Mouse (Mus musculus) kidney, postnatal 0 days (tissue): ENCODE measurements at regions not wholly inside any gene's neighbourhood (a gene's known extent, or its start where the extent isn't known, plus 50 kb on each side); places are given as distances from the start of the nearest gene placed in this dataset.
A peak's percentile ranks its signal among the peaks of the same experiment; 100 is the strongest.

ENCODE experiments used
- ATAC-seq: fragments of 200-750 bp; cut with Nextera tagmentation; replicated peaks from 2 replicates; pipeline ENCODE4 v1.8.0; 2017; ENCODE audit warnings: low read depth, moderate number of reproducible peaks, moderate TSS enrichment, moderate library complexity; ENCODE audit not compliant: low FRiP score
- DNase-seq: peaks from one replicate; pipeline ENCODE4 v3.0.0-alpha.2; 2016; ENCODE audit warnings: low spot score
- H3K27ac ChIP-seq: fragments of 300-500 bp; sonication (generic); 2 replicates; pipeline ENCODE4 v1.5.1; 2014; ENCODE audit warnings: mild to moderate bottlenecking
- H3K27me3 ChIP-seq: fragments of 300-500 bp; sonication (generic); 2 replicates; pipeline ENCODE4 v1.6.1; 2014; ENCODE audit warnings: low read length, mixed read lengths; ENCODE audit not compliant: insufficient read depth
- H3K36me3 ChIP-seq: fragments of 300-500 bp; sonication (generic); 2 replicates; pipeline ENCODE4 v1.6.1; 2014; ENCODE audit warnings: low read length, mixed read lengths; ENCODE audit not compliant: insufficient read depth
- H3K4me1 ChIP-seq: fragments of 300-500 bp; sonication (generic); replicated peaks from 2 replicates; pipeline ENCODE4 v1.6.1; 2014; ENCODE audit warnings: antibody characterized with exemption, low read length, mixed read lengths; ENCODE audit not compliant: insufficient read depth
- H3K4me2 ChIP-seq: fragments of 300-500 bp; sonication (generic); 2 replicates; pipeline ENCODE4 v1.6.1; 2014; ENCODE audit warnings: mild to moderate bottlenecking, low read length, moderate library complexity, mixed read lengths
- H3K4me3 ChIP-seq: fragments of 300-500 bp; sonication (generic); replicated peaks from 2 replicates; pipeline ENCODE4 v1.5.1; 2014; ENCODE audit warnings: low read depth, low read length
- H3K9ac ChIP-seq: fragments of 300-500 bp; sonication (generic); 2 replicates; pipeline ENCODE4 v1.6.1; 2014; ENCODE audit warnings: low read depth, low read length
- H3K9me3 ChIP-seq: fragments of 300-500 bp; sonication (generic); replicated peaks from 2 replicates; pipeline ENCODE4 v1.6.1; 2016; ENCODE audit warnings: low read length, inconsistent platforms, mixed read lengths
- CTCF ChIP-seq: IDR thresholded peaks from 2 replicates; pipeline ENCODE4 v1.5.1; 2016; ENCODE audit warnings: antibody characterized with exemption, low read depth, mild to moderate bottlenecking, moderate library complexity
- WGBS: fragments of 180-500 bp; shearing (Covaris S2); extraction: QIAGEN DNeasy Blood & Tissue Kit; methylation state at CpG from one replicate; pipeline ENCODE4 v1.1.7; 2014; 5-methylcytosine and 5-hydroxymethylcytosine counted together

DNA sequence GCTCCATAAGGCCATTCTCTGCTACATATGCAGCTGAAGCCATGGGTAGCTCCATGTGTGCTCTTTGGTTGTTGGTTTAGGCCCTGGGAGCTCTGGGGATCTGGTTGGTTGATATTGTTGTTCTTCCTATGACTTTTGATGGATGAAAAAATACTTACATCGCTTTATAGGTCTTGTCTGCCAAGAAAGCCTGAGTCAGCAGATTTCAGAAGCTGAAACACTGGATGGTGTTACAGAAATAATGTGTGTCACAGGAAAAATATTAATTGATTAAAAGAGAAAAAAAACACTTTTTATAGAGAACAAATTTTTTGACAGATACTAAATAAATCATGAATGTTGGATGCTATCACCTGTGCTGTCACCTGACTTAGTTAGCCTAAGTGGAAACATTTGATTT, 52.4 kb upstream of the Plxna2 start:
- Histone ChIP-seq H3K4me1 (no peaks in the 10 kb centered on the region), H3K4me3 (no peak overlapping the region), H3K27me3 (no peaks in the 10 kb centered on the region), H3K27ac (no peak overlapping the region), H3K4me2 (no peak overlapping the region), H3K9ac (no peak overlapping the region), H3K9me3 (no peaks in the 10 kb centered on the region), H3K36me3 (no peaks in the 10 kb centered on the region)
- no peak for ATAC-seq
- TF ChIP-seq CTCF: no peak
- no peak for DNase-seq
- 85% methylated on average over 1 of the region's 1 CpGs for WGBS

DNA sequence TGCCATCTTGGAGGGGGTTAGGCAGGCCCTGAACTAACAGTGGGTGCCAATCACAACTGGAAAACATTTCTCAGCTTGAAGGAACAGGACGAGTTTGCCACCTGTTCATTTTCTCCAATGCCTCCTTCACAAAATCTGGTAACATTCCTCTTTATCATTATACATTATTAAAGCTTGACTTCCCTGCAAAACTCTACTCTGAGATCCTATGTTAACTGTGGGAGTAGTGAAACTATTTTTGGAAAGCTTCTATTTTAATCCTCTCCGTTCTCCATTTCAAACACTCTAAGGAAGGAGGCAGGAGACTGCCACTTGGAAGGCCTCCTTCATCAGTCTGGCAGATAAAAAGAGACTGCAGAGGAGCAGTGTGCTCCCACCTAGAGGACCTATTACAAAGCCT, 54.1 kb upstream of the Plxna2 start:
- no peak overlapping the region for H3K9ac ChIP-seq
- WGBS: 54% methylated on average over 2 of the region's 2 CpGs

DNA sequence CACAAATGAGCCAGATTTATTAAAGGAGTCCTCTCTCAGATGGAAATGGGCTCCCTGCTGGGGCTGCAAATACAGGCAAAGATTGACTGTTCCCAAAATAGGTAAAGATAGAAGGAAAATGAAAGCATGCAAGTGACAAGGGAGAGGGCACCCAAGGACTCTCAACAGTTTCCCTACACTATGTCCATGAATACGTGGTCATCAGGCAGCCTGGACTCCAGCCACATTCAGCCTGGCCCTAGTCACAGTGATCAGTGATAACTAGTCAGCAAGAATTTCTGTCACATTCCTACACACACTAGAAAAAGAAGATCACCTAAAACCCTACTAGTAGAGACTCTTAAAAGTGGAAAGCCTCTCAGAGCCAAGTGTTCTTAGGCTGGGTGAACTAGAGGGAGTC, 56.9 kb upstream of the Plxna2 start:
- no peak overlapping the region for H3K9ac ChIP-seq
- H3K9me3 ChIP-seq: no peaks in the 10 kb centered on the region
- TF ChIP-seq CTCF: no peak
- H3K4me2 ChIP-seq: no peak overlapping the region
- no peaks in the 10 kb centered on the region for H3K36me3 ChIP-seq
- H3K4me3 ChIP-seq: no peak overlapping the region
- no peaks in the 10 kb centered on the region for H3K27me3 ChIP-seq
- H3K4me1 ChIP-seq: no peaks in the 10 kb centered on the region
- no peak overlapping the region for H3K27ac ChIP-seq
- WGBS: 57% methylated on average over 1 of the region's 1 CpGs
- no peak for ATAC-seq
- DNase-seq: no peak

More for the DNA sequence above, 54.1 kb upstream of the Plxna2 start:
- TF ChIP-seq CTCF: no peak
- DNase-seq: no peak
- ATAC-seq: no peak
- H3K4me3 ChIP-seq: no peak overlapping the region
- no peaks in the 10 kb centered on the region for H3K9me3 ChIP-seq
- no peak overlapping the region for H3K27ac ChIP-seq
- H3K27me3 ChIP-seq: no peaks in the 10 kb centered on the region
- H3K36me3 ChIP-seq: no peaks in the 10 kb centered on the region
- H3K4me2 ChIP-seq: no peak overlapping the region
- no peaks in the 10 kb centered on the region for H3K4me1 ChIP-seq

DNA sequence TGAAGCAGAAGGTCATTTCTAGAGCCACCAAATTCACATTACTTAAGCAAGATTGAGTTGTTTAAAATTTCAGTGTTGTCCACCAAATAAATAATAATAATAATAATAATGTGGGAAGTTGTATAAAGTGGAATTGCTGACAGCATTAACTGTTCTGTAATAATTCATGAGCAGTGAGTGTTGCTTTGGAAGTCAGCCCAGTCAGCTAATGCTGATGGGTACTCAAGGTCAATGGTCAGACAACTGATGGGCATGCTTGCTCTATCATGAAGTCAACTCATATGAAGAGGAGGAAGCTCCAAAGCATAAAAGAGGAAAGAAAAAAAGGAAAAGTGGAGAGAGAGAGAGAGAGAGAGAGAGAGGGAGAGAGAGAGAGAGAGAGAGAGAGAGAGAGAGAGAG, 69.4 kb upstream of the Plxna2 start:
- no peak for TF ChIP-seq CTCF
- Histone ChIP-seq H3K9ac (no peak overlapping the region), H3K27me3 (no peaks in the 10 kb centered on the region)

GRCm38 (mm10) chr1:194548243-194548642, 69.8 kb upstream of the Plxna2 start:
- H3K27ac ChIP-seq: no peak overlapping the region
- H3K27me3 ChIP-seq: no peaks in the 10 kb centered on the region
- no peak for DNase-seq
- H3K36me3 ChIP-seq: no peaks in the 10 kb centered on the region
- H3K4me2 ChIP-seq: no peak overlapping the region
- no peak for TF ChIP-seq CTCF
- H3K4me3 ChIP-seq: no peak overlapping the region
- H3K9ac ChIP-seq: no peak overlapping the region
- 95% methylated on average over 1 of the region's 1 CpGs for WGBS
- H3K4me1 ChIP-seq: no peaks in the 10 kb centered on the region
- no peak for ATAC-seq
- no peaks in the 10 kb centered on the region for H3K9me3 ChIP-seq

More for the DNA sequence above, 69.4 kb upstream of the Plxna2 start:
- Histone ChIP-seq H3K36me3 (no peaks in the 10 kb centered on the region), H3K4me3 (no peak overlapping the region), H3K4me2 (no peak overlapping the region), H3K27ac (no peak overlapping the region), H3K9me3 (no peaks in the 10 kb centered on the region), H3K4me1 (no peaks in the 10 kb centered on the region)
- ATAC-seq: no peak
- DNase-seq: no peak

DNA sequence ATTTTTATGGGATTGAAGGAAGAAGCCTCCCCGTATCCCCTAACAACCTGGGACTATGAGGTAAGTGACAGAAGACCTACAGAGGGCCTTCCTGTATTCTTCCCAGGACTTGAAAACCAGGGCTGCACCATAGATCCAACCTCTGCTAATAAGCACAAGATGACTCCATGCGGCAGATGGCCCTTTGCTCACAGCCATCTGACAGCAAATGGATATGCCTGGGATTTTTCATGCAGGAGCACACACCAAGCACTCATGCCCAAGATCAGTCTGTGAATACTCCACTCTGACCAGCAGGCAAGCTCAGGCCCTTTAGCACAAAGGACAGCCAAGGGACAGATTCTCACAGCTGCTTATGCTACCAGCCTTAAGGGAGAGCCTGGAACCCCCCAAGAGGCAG, 77.1 kb upstream of the Plxna2 start:
- 89% methylated on average over 2 of the region's 2 CpGs for WGBS
- H3K4me2 ChIP-seq: no peak overlapping the region
- no peak overlapping the region for H3K4me3 ChIP-seq
- ATAC-seq: no peak
- H3K27me3 ChIP-seq: no peaks in the 10 kb centered on the region
- H3K4me1 ChIP-seq: no peaks in the 10 kb centered on the region
- no peaks in the 10 kb centered on the region for H3K36me3 ChIP-seq
- no peak for TF ChIP-seq CTCF
- no peak overlapping the region for H3K9ac ChIP-seq
- H3K27ac ChIP-seq: no peak overlapping the region
- no peaks in the 10 kb centered on the region for H3K9me3 ChIP-seq
- DNase-seq: no peak

- no peak for ATAC-seq
- H3K4me2 ChIP-seq: no peak overlapping the region
- H3K9ac ChIP-seq: no peak overlapping the region
- 69% methylated on average over 2 of the region's 2 CpGs for WGBS
- TF ChIP-seq CTCF: no peak
- peak; percentile 49 for DNase-seq
- no peak overlapping the region for H3K27ac ChIP-seq
- H3K4me3 ChIP-seq: no peak overlapping the region
- no peaks in the 10 kb centered on the region for H3K4me1 ChIP-seq
- H3K36me3 ChIP-seq: no peaks in the 10 kb centered on the region
- no peaks in the 10 kb centered on the region for H3K27me3 ChIP-seq
- H3K9me3 ChIP-seq: no peaks in the 10 kb centered on the region
These were observed 90.5 kb upstream of the Plxna2 start for GRCm38 (mm10) chr1:194527342-194528165.
